Mouse (Mus musculus) heart, embryonic 16.5 days (tissue): ENCODE results near the gene Atp7a. TPM values are rescaled to one million over a fixed set of nuclear protein-coding genes. Genes with fewer than 3 reads are reported as not detected.

Source experiments
- ATAC-seq: fragments of 200-750 bp; cut with Nextera tagmentation; replicated peaks from 2 replicates; pipeline ENCODE4 v1.8.0; 2017; ENCODE audit warnings: moderate number of reproducible peaks; ENCODE audit not compliant: insufficient read depth, low FRiP score; ENCODE audit errors: extremely low read depth
- H3K27ac ChIP-seq: fragments of 300-500 bp; sonication (generic); 2 replicates; pipeline ENCODE4 v1.5.1; 2014; ENCODE audit warnings: mild to moderate bottlenecking, low read length, control low read depth, moderate library complexity
- H3K27me3 ChIP-seq: fragments of 300-500 bp; sonication (generic); 2 replicates; pipeline ENCODE4 v1.6.1; 2014; ENCODE audit warnings: low read length, mixed read lengths; ENCODE audit not compliant: control insufficient read depth, insufficient read depth
- H3K36me3 ChIP-seq: fragments of 300-500 bp; sonication (generic); 2 replicates; pipeline ENCODE4 v1.6.1; 2014; ENCODE audit not compliant: control insufficient read depth, insufficient read depth
- H3K4me1 ChIP-seq: fragments of 300-500 bp; sonication (generic); 2 replicates; pipeline ENCODE4 v1.6.1; 2014; ENCODE audit warnings: low read length, mixed read lengths; ENCODE audit not compliant: control insufficient read depth, insufficient read depth
- H3K4me2 ChIP-seq: fragments of 300-500 bp; sonication (generic); 2 replicates; pipeline ENCODE4 v1.6.1; 2014; ENCODE audit warnings: low read depth, mild to moderate bottlenecking, control low read depth, low read length
- H3K4me3 ChIP-seq: fragments of 300-500 bp; sonication (generic); 2 replicates; pipeline ENCODE4 v1.5.1; 2014; ENCODE audit warnings: mild to moderate bottlenecking, control low read depth, low read length
- H3K9ac ChIP-seq: fragments of 300-500 bp; sonication (generic); 2 replicates; pipeline ENCODE4 v1.6.1; 2014; ENCODE audit warnings: low read length, control low read depth
- H3K9me3 ChIP-seq: fragments of 300-500 bp; sonication (generic); replicated peaks from 2 replicates; pipeline ENCODE4 v1.6.1; 2016; ENCODE audit warnings: low read length; ENCODE audit not compliant: control insufficient read depth
- WGBS: fragments of 180-500 bp; shearing (Covaris S2); extraction: QIAGEN DNeasy Blood & Tissue Kit; methylation state at CpG from one replicate; pipeline ENCODE4 v1.1.7; 2014; 5-methylcytosine and 5-hydroxymethylcytosine counted together
- polyA plus RNA-seq: library from polyadenylated mRNA; unstranded; fragments of >200 nt; fragmentation: Nextera tagmentation; extraction: Ambion mirVana; gene quantifications from 2 replicates; pipeline ENCODE4 v1.2.1, GENCODE M21; 2015

The Atp7a gene
- polyA plus RNA-seq, 1 experiment from 2014 or later, result 10.3 TPM

DNA sequence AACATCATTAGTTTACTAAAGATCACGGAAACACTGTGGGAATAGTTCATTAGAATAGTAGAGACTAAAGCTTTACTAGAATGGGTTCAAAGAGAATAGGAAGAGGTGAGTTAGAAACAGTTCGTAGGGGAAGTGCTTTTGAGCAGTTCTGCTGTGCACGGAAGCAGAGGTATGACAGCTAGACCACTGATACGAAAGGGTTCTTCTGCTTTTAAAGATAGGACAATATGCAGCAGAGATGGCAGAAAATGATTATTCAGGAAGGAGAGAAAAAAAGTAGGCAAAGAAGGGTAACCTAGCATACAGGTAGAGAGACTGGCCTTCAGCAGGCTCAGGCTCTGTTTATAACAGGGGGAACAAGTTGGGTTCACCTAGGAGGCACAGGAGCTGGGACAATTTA is 86.8 kb downstream of the Atp7a start:
- Histone ChIP-seq H3K27me3 (no peaks in the 10 kb centered on the region), H3K27ac (no peak overlapping the region), H3K4me2 (no peak overlapping the region), H3K4me1 (no peaks in the 10 kb centered on the region), H3K9me3 (no peaks in the 10 kb centered on the region), H3K36me3 (no peaks in the 10 kb centered on the region), H3K9ac (no peak overlapping the region), H3K4me3 (no peak overlapping the region)
- ATAC-seq, result no peak
- 82% methylated on average over 4 of the region's 4 CpGs for WGBS

DNA sequence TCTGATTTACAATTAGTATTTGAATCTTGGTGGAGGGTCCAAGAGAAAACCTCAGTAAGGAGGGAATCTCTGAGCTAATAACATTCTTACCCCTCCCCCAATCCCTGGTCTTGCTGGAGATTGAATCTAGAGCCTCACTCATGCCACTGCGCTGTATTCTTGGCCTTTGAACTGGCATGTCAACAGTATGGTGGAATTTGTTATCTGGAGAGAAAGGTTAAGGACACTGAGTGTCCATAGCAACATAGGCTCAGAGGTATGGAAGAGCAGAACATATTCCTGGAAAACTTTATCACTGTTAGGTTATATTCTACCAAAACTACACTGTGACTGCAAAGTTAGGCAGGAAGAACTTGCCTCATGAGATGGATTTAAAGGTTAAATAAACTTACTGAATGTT is 87.6 kb downstream of the Atp7a start:
- no peaks in the 10 kb centered on the region for H3K4me1 ChIP-seq
- H3K9ac ChIP-seq, result no peak overlapping the region
- 58% methylated on average over 1 of the region's 1 CpGs for WGBS
- H3K4me3 ChIP-seq, result no peak overlapping the region
- H3K36me3 ChIP-seq, result no peaks in the 10 kb centered on the region
- H3K9me3 ChIP-seq, result no peaks in the 10 kb centered on the region
- H3K27me3 ChIP-seq, result no peaks in the 10 kb centered on the region
- no peak for ATAC-seq
- no peak overlapping the region for H3K4me2 ChIP-seq
- H3K27ac ChIP-seq, result no peak overlapping the region

DNA sequence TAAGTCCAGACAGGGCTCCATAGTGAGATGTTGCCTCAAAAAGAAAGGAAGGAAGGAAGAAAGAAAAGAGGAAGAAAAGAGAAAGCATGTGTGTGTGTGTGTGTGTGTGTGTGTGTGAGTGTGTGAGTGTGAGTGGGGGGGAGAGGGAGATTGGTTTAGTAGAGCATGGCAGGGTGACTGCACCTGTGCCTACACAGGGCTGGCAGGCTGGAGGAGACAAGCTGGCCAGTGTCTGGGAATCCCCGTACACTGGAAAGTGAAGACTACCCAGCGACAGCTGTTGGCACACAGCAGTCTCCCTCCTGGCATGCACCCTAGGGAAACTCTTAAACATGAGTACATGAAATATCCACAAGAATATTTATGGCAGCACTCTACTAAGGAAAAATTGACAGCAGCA is 95.7 kb downstream of the Atp7a start:
- no peaks in the 10 kb centered on the region for H3K9me3 ChIP-seq
- no peaks in the 10 kb centered on the region for H3K27me3 ChIP-seq
- no peak overlapping the region for H3K4me2 ChIP-seq
- no peak overlapping the region for H3K4me3 ChIP-seq
- H3K9ac ChIP-seq, result no peak overlapping the region
- ATAC-seq, result no peak
- WGBS, result 82% methylated on average over 2 of the region's 2 CpGs
- H3K27ac ChIP-seq, result no peak overlapping the region
- H3K4me1 ChIP-seq, result no peaks in the 10 kb centered on the region
- H3K36me3 ChIP-seq, result peaks cover 2% of the 10 kb centered on the region; the same call in 1 of the 2 replicates

DNA sequence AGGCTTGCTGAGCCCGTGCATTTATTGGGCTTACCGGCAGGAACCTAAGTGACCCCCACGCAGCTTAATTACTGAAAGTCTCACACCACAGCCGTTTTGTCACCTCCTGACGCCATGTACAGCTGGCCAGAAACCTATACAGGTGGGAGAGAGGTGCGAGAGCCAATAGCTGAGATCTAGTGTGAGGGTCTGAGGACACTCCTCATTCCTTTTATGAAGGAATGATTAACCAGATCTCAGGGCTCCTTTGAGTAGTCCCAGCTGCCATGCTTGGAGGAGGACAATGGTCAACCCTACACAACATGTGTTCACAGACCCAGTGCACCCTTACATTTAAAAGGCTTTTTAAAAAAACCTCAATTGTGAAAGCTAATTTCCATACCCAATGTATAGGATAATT is 101.2 kb downstream of the Atp7a start:
- no peaks in the 10 kb centered on the region for H3K4me1 ChIP-seq
- H3K9ac ChIP-seq, result no peak overlapping the region
- H3K9me3 ChIP-seq, result no peaks in the 10 kb centered on the region
- no peaks in the 10 kb centered on the region for H3K27me3 ChIP-seq
- 72% methylated on average over 6 of the region's 6 CpGs for WGBS
- no peaks in the 10 kb centered on the region for H3K36me3 ChIP-seq
- no peak overlapping the region for H3K4me2 ChIP-seq
- H3K27ac ChIP-seq, result no peak overlapping the region
- no peak overlapping the region for H3K4me3 ChIP-seq
- ATAC-seq, result no peak

DNA sequence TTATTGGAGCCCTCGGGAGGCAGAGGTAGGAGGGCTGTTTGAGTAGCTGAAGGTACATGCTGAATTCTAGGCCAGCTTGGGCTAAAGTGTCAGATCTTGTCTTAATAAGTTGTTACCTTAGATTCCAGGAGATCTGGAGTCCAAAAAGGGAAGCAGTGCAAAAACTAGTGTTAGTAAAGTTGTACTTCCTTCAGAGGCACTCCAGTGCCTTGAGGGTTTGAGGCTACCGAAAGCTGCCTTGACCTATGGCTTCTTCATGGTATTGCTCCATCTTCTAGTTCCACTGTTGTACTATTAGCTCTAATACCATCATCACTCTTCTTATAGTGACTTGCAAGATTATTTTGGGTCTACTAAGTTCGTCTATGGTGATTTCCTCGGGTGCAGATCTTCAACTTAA is 102.8 kb downstream of the Atp7a start:
- Histone ChIP-seq H3K4me2 (no peak overlapping the region), H3K4me1 (no peaks in the 10 kb centered on the region), H3K4me3 (no peak overlapping the region), H3K36me3 (no peaks in the 10 kb centered on the region), H3K9me3 (no peaks in the 10 kb centered on the region), H3K27me3 (no peaks in the 10 kb centered on the region), H3K9ac (no peak overlapping the region), H3K27ac (no peak overlapping the region)
- no peak for ATAC-seq
- WGBS, result 77% methylated on average over 4 of the region's 4 CpGs

DNA sequence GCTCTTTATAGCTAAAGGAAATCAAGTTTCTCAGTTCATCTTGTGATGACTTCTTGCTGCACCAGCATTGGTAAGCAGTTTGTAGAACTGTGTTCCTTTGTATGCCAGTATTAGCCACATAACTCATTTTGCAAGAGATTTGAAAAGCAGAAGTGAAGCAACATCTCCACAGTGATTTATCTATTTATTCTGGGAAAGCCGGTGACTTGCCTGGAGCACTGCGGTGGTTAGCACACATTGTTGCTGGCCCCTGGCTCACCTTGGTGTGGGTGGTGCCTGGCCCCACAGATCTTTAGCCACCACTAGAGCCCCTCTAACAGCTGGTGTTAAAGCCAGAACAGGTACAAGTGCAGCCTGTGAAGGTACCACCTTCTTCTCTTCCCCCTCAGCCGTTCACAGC is 107.8 kb downstream of the Atp7a start:
- Histone ChIP-seq H3K27me3 (no peaks in the 10 kb centered on the region), H3K36me3 (no peaks in the 10 kb centered on the region), H3K4me3 (no peak overlapping the region), H3K27ac (no peak overlapping the region), H3K9ac (no peak overlapping the region), H3K4me1 (no peaks in the 10 kb centered on the region), H3K9me3 (no peaks in the 10 kb centered on the region), H3K4me2 (no peak overlapping the region)
- WGBS, result 66% methylated on average over 3 of the region's 3 CpGs
- no peak for ATAC-seq

DNA sequence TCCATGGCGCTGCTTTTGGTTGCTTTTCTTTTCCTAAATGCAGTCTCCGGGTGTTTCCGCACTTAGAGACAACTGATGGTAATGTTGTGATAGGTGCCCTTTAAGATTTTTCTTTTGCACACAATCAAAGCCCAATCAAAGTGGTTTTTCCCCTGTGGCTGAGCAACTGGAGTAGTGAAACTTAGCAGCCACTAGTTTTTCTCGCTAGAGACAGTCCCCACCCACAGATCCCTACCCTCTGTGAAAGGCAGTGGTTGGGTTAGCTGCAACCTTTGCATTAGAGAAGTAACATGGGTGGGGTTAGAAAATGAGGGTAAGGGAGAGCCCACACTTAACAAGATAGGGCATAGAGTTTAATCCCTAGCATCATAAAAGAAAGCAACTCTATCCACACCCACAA is 108.4 kb downstream of the Atp7a start:
- no peak overlapping the region for H3K9ac ChIP-seq
- no peaks in the 10 kb centered on the region for H3K9me3 ChIP-seq
- H3K27me3 ChIP-seq, result no peaks in the 10 kb centered on the region
- no peaks in the 10 kb centered on the region for H3K4me1 ChIP-seq
- H3K4me2 ChIP-seq, result peak overlapping the region; percentile 42
- WGBS, result 77% methylated on average over 4 of the region's 4 CpGs
- no peak for ATAC-seq
- H3K36me3 ChIP-seq, result no peaks in the 10 kb centered on the region
- no peak overlapping the region for H3K4me3 ChIP-seq
- H3K27ac ChIP-seq, result no peak overlapping the region

DNA sequence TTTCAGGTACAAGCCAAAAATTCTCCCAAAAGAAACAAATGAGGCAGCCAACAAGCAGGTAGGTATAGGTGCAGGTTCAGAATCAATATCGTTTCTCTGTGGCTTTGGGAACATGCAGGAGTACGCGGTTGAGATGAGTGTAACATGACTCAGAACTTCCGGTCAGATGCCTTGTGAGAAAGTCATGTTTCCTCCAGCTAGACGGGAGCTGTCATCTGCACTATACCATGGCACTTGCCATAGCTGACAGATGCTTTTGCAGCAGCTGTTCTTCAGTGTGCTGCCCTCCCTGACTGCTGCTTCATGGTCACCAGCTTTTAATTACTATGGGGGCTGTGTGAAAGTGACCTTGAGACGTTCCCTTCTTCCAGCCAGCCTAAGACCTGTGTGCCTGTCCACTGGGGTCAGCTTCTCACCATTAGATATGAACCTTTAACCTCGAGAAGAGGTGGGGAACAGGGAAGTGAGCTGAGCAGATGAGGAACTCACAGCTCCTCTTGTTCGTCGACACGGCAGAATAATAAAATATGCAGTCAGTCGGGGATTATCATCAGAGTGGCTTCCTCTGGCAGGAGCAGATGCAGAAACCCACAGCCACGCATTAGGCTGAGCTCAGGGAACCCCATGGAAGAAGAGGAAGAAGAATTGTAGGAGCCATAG is 109.0 kb downstream of the Atp7a start:
- H3K4me3 ChIP-seq, result peak overlapping the region; percentile 3; the same call in 1 of the 2 replicates
- no peaks in the 10 kb centered on the region for H3K36me3 ChIP-seq
- peak overlapping the region; percentile 14; the same call in 1 of the 2 replicates for H3K27ac ChIP-seq
- H3K27me3 ChIP-seq, result no peaks in the 10 kb centered on the region
- no peaks in the 10 kb centered on the region for H3K9me3 ChIP-seq
- peak overlapping the region; percentile 42 for H3K4me2 ChIP-seq
- no peak overlapping the region for H3K9ac ChIP-seq
- ATAC-seq, result peak; percentile 49; the same call in 1 of the 2 replicates
- 33% methylated on average over 12 of the region's 12 CpGs for WGBS
- H3K4me1 ChIP-seq, result no peaks in the 10 kb centered on the region

DNA sequence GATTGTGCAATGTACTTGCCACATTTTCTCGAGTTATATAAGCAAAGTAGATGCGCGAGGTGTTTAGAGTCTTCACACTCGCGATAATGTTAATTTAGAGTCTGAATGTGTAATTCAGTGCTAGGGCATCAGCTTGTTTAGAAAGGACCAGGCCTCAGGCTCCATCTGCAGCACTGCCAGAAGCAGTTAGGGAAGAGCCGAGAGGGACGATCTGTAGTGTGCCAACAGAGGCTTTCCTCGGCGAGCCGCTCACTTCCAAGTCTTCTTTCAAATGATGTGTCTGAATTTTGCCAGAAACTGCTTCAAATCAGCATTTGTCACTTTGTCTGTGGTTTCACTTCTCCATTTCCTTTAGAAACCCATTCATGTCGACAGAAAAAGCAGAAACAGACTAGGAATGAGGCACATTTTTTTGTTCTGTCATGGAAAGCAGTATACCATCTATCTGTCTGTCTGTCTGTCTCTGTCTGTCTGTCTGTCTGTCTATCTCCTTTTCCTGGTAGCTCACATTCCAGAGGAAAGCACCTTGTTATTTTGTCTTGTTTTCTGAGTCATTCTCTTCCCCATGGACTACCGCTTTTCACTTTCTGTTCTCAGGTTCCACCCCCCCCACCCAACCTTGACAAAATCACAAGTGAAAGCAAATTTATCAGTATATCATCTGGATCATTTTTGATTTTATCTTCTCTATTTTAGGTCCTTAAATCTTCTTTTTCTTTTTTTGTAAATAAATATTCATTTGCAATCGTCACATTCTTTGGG is 112.4 kb downstream of the Atp7a start:
- Histone ChIP-seq H3K27me3 (no peaks in the 10 kb centered on the region), H3K4me3 (no peak overlapping the region), H3K9me3 (no peaks in the 10 kb centered on the region), H3K36me3 (no peaks in the 10 kb centered on the region), H3K4me1 (no peaks in the 10 kb centered on the region), H3K27ac (no peak overlapping the region), H3K9ac (no peak overlapping the region), H3K4me2 (no peak overlapping the region)
- WGBS, result 71% methylated on average over 13 of the region's 13 CpGs
- ATAC-seq, result no peak
